Mouse (Mus musculus) central nervous system, embryonic 14 days (tissue): ENCODE data around the gene Med22. TPM values are rescaled to one million over a fixed set of nuclear protein-coding genes. Genes with fewer than 3 reads are reported as not detected.

Experiments used
- polyA plus RNA-seq: library from polyadenylated mRNA; depleted of rRNA; stranded (reverse); fragments of >200 nt; gene quantifications from 2 replicates; pipeline ENCODE4 v1.2.3, GENCODE M21; 2012; rRNA removed

Med22 gene
- 118 and 148 TPM in 2 replicates for polyA plus RNA-seq

GRCm38 (mm10) chr2:26910124-26910993, at the start of gene Med22, which contains the start of gene Rpl7a:
Gene Med22, minus strand, starts transcription at chr2:26910677.
Gene Rpl7a, plus strand, starts transcription at chr2:26910764.

GRCm38 (mm10) chr2:26933304-26934055, 23.0 kb upstream of the Med22 start, which contains the start of the genes Surf4 and Stkld1:
Gene Surf4, minus strand, starts transcription at chr2:26933928.
Gene Stkld1, plus strand, starts transcription at chr2:26934047.

DNA sequence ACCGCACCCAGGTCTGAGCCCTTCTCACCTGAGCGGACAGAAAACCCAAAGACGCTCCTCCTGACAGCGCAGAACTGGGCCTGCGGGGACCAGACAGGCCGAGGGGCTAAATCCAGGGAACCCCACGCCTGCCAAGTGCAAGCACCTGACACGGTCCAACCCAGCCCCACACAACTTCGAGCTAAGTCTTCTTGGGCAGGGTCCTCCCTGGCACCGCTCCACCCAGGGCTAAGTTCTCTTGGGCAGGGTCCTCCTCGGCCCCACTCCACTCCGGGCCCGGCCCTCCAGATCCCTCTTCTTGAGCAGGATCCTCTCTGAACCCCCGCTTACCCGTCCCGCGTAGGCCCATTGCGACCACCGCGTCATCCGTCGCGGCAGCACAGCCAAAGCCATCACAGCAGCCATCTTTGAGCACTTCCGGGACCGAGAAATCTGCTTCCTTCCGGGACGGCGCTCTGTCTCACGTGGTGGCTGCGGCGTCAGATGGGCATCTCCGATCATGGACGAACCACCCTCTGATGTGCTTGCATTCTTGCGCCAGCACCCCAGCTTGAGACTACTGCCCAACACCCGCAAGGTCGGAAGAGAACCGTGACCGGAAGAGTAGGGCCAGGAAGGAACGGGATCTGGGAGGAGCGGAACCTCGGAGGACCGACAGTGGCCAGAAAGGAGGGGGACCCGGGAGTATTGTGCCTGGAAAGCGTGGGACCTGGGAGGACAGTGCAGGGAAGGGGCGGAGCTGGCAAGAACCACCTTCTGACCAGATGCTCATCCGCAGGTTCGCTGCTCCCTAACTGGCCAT, 5.7 kb upstream of the Med22 start, which contains the start of the genes Surf2 and Surf1:
Gene Surf2, plus strand, starts transcription at position 441 of the 802 bp plus-strand sequence.
Gene Surf1, minus strand, starts transcription at position 604 of the 802 bp plus-strand sequence.

DNA sequence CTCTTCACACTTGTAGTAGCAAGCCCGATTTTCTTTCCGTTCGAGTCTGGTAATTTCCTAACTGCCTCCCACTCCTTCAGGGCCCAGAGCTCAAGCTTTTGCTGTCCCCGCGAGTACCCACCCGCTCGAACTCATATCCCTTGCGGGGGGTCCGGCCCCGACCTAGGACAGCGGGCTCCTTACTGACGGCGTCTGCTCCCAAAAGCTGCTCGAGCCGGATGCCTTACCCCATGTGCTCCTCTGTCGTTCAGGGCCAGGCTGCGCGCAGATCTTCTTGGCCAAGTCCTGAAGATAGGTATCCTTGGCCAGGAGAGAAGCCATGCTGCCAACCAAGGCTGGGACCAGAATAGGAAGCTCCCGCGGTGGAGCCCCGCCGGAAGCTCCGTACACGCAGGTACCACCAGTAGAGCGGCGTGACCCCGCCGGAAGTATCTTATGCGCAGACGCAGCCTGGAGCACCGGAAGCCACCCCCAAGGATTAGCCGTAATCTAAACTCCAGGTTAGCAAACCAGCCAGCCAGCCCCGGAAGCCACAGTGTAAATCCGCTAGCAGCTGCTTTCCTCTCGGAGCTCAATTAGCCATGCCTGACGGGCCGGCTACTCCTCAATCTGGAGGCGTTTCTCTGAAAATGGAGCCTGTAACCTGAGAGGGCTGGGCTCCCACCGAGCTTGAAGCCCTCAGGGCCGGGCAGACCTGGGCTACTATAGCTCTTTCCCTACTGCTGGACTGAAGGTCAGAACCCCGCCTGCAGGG, 7.8 kb downstream of the Med22 start, which contains the start of gene Surf6:
Gene Surf6, minus strand, starts transcription at position 413 of the 754 bp plus-strand sequence.

GRCm38 (mm10) chr2:26864879-26865278, 45.6 kb downstream of the Med22 start, which contains the start of gene Abo:
Gene Abo, minus strand, starts transcription at chr2:26864979.

Other genes starting within 250 kb of the Med22 start
- gene Lcn4, start 239.4 kb downstream of the Med22 start, polyA plus RNA-seq, result not detected in 2 replicates
- not detected in 2 replicates for gene Abo, start 45.7 kb downstream of the Med22 start, polyA plus RNA-seq
- 28.1 and 29.9 TPM in 2 replicates for gene Surf6, start 7.8 kb downstream of the Med22 start, polyA plus RNA-seq
- 1,771 and 1,960 TPM in 2 replicates for gene Rpl7a, start 87 bp upstream of the Med22 start, polyA plus RNA-seq
- gene Surf2, start 5.7 kb upstream of the Med22 start, polyA plus RNA-seq, result 54.7 and 57.4 TPM in 2 replicates
- gene Surf1, start 5.9 kb upstream of the Med22 start, polyA plus RNA-seq, result 72.7 and 79.4 TPM in 2 replicates
- 80.8 and 108 TPM in 2 replicates for gene Surf4, start 23.3 kb upstream of the Med22 start, polyA plus RNA-seq
- gene Stkld1, start 23.4 kb upstream of the Med22 start, polyA plus RNA-seq, result 0.10 and 0.15 TPM in 2 replicates
- 56.3 and 58.5 TPM in 2 replicates for gene Rexo4, start 53.7 kb upstream of the Med22 start, polyA plus RNA-seq
- 0.06 and 0.21 TPM in 2 replicates for gene Adamts13, start 62.7 kb upstream of the Med22 start, polyA plus RNA-seq
- gene Cacfd1, start 99.2 kb upstream of the Med22 start, polyA plus RNA-seq, result 88.2 and 92.6 TPM in 2 replicates
- 5.9 and 6.6 TPM in 2 replicates for gene Slc2a6, start 117.3 kb upstream of the Med22 start, polyA plus RNA-seq
- 0.17 and 5.7 TPM in 2 replicates for gene Mymk, start 161.5 kb upstream of the Med22 start, polyA plus RNA-seq
- gene Adamtsl2, start 168.7 kb upstream of the Med22 start, polyA plus RNA-seq, result 9.4 and 10.7 TPM in 2 replicates
- 4.5 and 4.6 TPM in 2 replicates for gene Fam163b, start 231.8 kb upstream of the Med22 start, polyA plus RNA-seq